Mouse (Mus musculus) stomach, embryonic 15.5 days (tissue): ENCODE measurements around the gene Crabp2. TPM values are rescaled to one million over a fixed set of nuclear protein-coding genes. Genes with fewer than 3 reads are reported as not detected.

Source experiments
- ATAC-seq: fragments of 200-750 bp; cut with Nextera tagmentation; 2 replicates; pipeline ENCODE4 v1.8.0; 2017; ENCODE audit warnings: low read depth, moderate number of reproducible peaks, moderate TSS enrichment; ENCODE audit not compliant: insufficient read depth, low FRiP score
- H3K27ac ChIP-seq: fragments of 300-500 bp; sonication (generic); 2 replicates; pipeline ENCODE4 v1.5.1; 2015; ENCODE audit warnings: mild to moderate bottlenecking, inconsistent platforms
- H3K27me3 ChIP-seq: fragments of 300-500 bp; sonication (generic); replicated peaks from 2 replicates; pipeline ENCODE4 v1.6.1; 2015; ENCODE audit warnings: inconsistent platforms
- H3K36me3 ChIP-seq: fragments of 300-500 bp; sonication (generic); 2 replicates; pipeline ENCODE4 v1.6.1; 2015; ENCODE audit warnings: inconsistent platforms
- H3K4me1 ChIP-seq: fragments of 300-500 bp; sonication (generic); 2 replicates; pipeline ENCODE4 v1.6.1; 2015; ENCODE audit warnings: inconsistent platforms
- H3K4me2 ChIP-seq: fragments of 300-500 bp; sonication (generic); 2 replicates; pipeline ENCODE4 v1.6.1; 2015; ENCODE audit warnings: mild to moderate bottlenecking, inconsistent platforms
- H3K4me3 ChIP-seq: fragments of 300-500 bp; sonication (generic); replicated peaks from 2 replicates; pipeline ENCODE4 v1.5.1; 2015; ENCODE audit warnings: inconsistent platforms
- H3K9ac ChIP-seq: fragments of 300-500 bp; sonication (generic); 2 replicates; pipeline ENCODE4 v1.6.1; 2015; ENCODE audit warnings: inconsistent platforms
- H3K9me3 ChIP-seq: fragments of 300-500 bp; sonication (generic); 2 replicates; pipeline ENCODE4 v1.6.1; 2016; ENCODE audit warnings: inconsistent platforms
- WGBS: fragments of 180-500 bp; shearing (Covaris S2); methylation state at CpG from one replicate; pipeline ENCODE4 v1.1.7; 2015; 5-methylcytosine and 5-hydroxymethylcytosine counted together
- polyA plus RNA-seq: library from polyadenylated mRNA; unstranded; fragments of >200 nt; fragmentation: Nextera tagmentation; extraction: Ambion mirVana; gene quantifications from 2 replicates; pipeline ENCODE4 v1.2.1, GENCODE M21; 2015

The Crabp2 gene
- polyA plus RNA-seq, 1 experiment from 2014 or later: 20.0 TPM

DNA sequence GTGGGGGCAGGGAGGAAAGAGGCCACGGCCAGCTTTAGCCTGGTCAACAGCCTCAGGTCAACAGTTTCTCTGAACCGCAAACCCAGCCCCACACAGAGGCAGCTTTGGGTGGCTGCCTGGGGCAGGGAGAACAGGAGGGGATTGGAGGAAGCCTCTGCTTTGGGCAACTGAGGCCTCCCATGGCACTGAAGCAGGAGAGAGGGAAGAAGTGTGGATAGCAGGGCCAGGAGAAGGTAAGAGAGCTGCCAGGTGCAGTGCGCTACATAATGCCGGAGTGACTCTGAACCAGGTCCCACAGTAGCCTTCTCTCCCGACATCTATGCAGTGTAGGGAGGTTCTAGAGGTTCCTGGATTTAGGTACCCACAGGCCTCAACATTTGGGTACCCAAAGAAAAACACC is 32.3 kb downstream of the Crabp2 start:
- Histone ChIP-seq H3K4me2 (no peak overlapping the region), H3K4me3 (no peak overlapping the region), H3K9ac (no peak overlapping the region), H3K4me1 (peaks cover 40% of the 10 kb centered on the region), H3K27me3 (no peaks in the 10 kb centered on the region), H3K9me3 (no peaks in the 10 kb centered on the region), H3K27ac (no peak overlapping the region), H3K36me3 (no peaks in the 10 kb centered on the region)
- ATAC-seq: no peak
- 63% methylated on average over 5 of the region's 5 CpGs for WGBS

DNA sequence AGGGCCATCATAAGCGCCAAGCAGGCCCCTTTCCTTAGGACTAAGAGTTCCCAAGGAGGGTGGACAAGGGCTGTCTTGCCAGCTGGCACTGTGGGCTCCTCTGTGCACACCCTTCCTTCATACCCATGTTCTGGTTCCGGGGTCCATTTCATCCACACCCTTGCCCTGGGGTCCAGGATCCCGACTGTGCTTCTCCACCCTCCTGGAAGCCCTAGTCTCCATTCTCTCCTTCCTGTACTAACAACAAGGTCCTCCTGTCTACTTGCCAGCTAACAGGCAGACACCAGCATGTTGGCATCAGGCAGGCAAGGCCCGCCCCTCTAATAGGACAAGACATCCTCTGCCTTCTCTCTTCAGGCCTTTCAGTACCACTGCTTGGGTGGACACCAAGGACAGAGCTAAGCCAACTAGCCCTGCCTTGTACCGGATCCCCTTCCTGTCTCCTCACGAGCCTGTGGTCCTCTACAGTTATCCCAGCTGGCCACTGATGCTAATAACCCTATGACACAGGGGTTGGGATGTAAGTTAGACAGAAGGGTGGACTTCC is 32.8 kb downstream of the Crabp2 start:
- Histone ChIP-seq H3K9me3 (no peaks in the 10 kb centered on the region), H3K27ac (peak overlapping the region; percentile 95; the same call in 1 of the 2 replicates), H3K4me2 (no peak overlapping the region), H3K9ac (no peak overlapping the region), H3K4me1 (peaks cover 46% of the 10 kb centered on the region), H3K36me3 (no peaks in the 10 kb centered on the region), H3K4me3 (no peak overlapping the region), H3K27me3 (no peaks in the 10 kb centered on the region)
- WGBS: 83% methylated on average over 6 of the region's 6 CpGs
- ATAC-seq: no peak

DNA sequence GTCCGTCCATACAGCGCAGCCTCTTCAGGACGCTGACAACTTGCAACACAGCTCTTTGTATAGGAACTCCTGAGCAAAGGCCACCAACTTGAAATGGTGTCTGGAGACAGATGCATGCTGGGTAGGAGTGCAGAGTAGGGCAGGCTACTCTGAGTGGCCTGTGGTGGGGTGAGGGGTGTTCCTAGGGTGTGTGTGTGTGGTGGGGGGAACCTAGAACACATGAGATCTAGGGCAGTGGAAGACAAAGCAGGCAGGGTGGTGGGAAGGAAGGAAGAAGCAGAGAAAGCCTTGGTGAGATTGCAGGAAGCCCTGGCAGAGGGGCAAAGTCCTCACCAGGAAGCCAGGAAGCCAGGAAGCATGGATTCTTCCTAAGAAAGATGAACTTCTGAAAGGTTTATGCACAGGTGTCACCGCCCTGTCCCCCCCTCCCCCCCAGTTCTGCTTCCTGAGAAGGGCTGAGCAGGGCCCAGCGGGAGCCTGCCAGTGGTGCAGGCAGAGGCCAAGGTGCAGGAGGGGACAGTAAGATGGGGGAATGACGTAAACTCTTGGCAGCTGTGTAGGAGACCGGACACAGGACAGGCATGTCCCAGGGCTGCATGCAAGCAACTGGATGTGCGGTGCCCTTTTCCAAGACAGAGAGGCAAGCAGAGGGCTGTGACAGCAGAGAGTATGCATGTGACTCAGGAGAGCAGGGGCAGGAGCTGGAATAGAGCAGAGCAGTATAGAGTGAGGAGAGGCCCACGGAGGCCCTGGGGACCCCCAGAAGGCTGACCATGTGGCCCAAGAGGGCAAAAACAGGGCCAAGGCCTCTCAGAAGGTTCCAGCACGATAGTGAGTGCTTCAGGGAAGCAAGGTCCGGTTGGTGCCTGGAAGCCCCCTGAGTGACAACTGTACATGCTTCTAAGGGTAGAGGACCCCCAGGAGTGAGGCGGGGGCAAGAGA is 33.7 kb downstream of the Crabp2 start:
- H3K4me1 ChIP-seq: peaks cover 53% of the 10 kb centered on the region
- no peaks in the 10 kb centered on the region for H3K9me3 ChIP-seq
- no peaks in the 10 kb centered on the region for H3K36me3 ChIP-seq
- H3K4me3 ChIP-seq: peak overlapping the region; percentile 8; the same call in 1 of the 2 replicates
- H3K9ac ChIP-seq: peak overlapping the region; percentile 16; the same call in 1 of the 2 replicates
- peak overlapping the region; percentile 95 for H3K27ac ChIP-seq
- ATAC-seq: peak; percentile 28
- WGBS: 31% methylated on average over 12 of the region's 12 CpGs
- no peaks in the 10 kb centered on the region for H3K27me3 ChIP-seq
- H3K4me2 ChIP-seq: peak overlapping the region; percentile 44

GRCm38 (mm10) chr3:87982836-87983601 is 34.6 kb downstream of the Crabp2 start:
- Histone ChIP-seq H3K27me3 (no peaks in the 10 kb centered on the region; the same call in 1 of the 2 replicates), H3K4me2 (peak overlapping the region; percentile 44), H3K9ac (no peak overlapping the region), H3K27ac (peak overlapping the region; percentile 95), H3K4me3 (peak overlapping the region; percentile 8), H3K36me3 (no peaks in the 10 kb centered on the region), H3K9me3 (no peaks in the 10 kb centered on the region), H3K4me1 (peaks cover 61% of the 10 kb centered on the region)
- WGBS: 7% methylated on average over 13 of the region's 13 CpGs
- ATAC-seq: peak; percentile 68

- ATAC-seq: no peak
- Histone ChIP-seq H3K9me3 (no peaks in the 10 kb centered on the region), H3K4me2 (peak overlapping the region; percentile 44), H3K4me1 (peaks cover 64% of the 10 kb centered on the region), H3K9ac (no peak overlapping the region), H3K27me3 (peaks cover 6% of the 10 kb centered on the region), H3K36me3 (no peaks in the 10 kb centered on the region), H3K27ac (peak overlapping the region; percentile 95), H3K4me3 (no peak overlapping the region)
- 49% methylated on average over 6 of the region's 6 CpGs for WGBS
Measured at GRCm38 (mm10) chr3:87983627-87984026, 35.2 kb downstream of the Crabp2 start.

- ATAC-seq: no peak
- Histone ChIP-seq H3K36me3 (no peaks in the 10 kb centered on the region), H3K4me1 (peaks cover 64% of the 10 kb centered on the region), H3K4me2 (no peak overlapping the region), H3K4me3 (no peak overlapping the region), H3K9ac (no peak overlapping the region), H3K27ac (peak overlapping the region; percentile 95), H3K9me3 (no peaks in the 10 kb centered on the region), H3K27me3 (peaks cover 11% of the 10 kb centered on the region)
- 30% methylated on average over 3 of the region's 3 CpGs for WGBS
Measured at GRCm38 (mm10) chr3:87984094-87984493, 35.6 kb downstream of the Crabp2 start.

- Histone ChIP-seq H3K9me3 (no peaks in the 10 kb centered on the region), H3K27me3 (peaks cover 26% of the 10 kb centered on the region), H3K4me2 (no peak overlapping the region), H3K4me3 (no peak overlapping the region), H3K27ac (peak overlapping the region; percentile 57), H3K36me3 (no peaks in the 10 kb centered on the region), H3K4me1 (peaks cover 64% of the 10 kb centered on the region), H3K9ac (no peak overlapping the region)
- ATAC-seq: no peak
- 33% methylated on average over 12 of the region's 12 CpGs for WGBS
Measured at GRCm38 (mm10) chr3:87985505-87986320, 37.2 kb downstream of the Crabp2 start.

DNA sequence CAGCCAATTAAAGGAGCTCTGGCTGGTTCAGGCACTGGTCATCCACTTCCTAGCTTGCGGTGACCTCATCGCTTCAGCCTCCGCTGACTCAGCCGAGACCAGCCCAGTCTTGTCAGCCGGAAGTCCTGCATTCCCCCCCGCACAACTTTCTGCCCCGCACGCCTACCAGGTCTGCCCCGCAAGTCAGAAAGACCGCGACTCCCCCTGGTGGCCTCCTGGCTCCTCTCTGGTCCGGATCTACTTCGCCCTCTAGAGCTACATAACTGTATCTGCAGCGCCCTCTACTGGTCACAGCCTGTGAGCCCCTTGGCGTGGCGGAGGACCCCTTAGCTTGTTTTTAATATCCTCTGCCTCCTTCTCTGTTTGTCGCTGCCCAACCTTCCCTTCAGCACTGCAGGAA is 38.4 kb downstream of the Crabp2 start:
- Histone ChIP-seq H3K27ac (peak overlapping the region; percentile 35; the same call in 1 of the 2 replicates), H3K27me3 (peaks cover 37% of the 10 kb centered on the region), H3K36me3 (no peaks in the 10 kb centered on the region), H3K4me2 (peak overlapping the region; percentile 83), H3K9me3 (no peaks in the 10 kb centered on the region), H3K4me3 (peak overlapping the region; percentile 40), H3K4me1 (peaks cover 57% of the 10 kb centered on the region), H3K9ac (no peak overlapping the region)
- WGBS: 0% methylated on average over 17 of the region's 17 CpGs
- peak; percentile 42 for ATAC-seq

GRCm38 (mm10) chr3:87987633-87988032 is 39.2 kb downstream of the Crabp2 start:
- Histone ChIP-seq H3K9ac (no peak overlapping the region), H3K36me3 (no peaks in the 10 kb centered on the region), H3K4me3 (peak overlapping the region; percentile 40), H3K4me2 (peak overlapping the region; percentile 83), H3K9me3 (no peaks in the 10 kb centered on the region), H3K27me3 (peaks cover 45% of the 10 kb centered on the region), H3K4me1 (peaks cover 50% of the 10 kb centered on the region), H3K27ac (no peak overlapping the region)
- 2% methylated on average over 15 of the region's 15 CpGs for WGBS
- peak; percentile 16; the same call in 1 of the 2 replicates for ATAC-seq

DNA sequence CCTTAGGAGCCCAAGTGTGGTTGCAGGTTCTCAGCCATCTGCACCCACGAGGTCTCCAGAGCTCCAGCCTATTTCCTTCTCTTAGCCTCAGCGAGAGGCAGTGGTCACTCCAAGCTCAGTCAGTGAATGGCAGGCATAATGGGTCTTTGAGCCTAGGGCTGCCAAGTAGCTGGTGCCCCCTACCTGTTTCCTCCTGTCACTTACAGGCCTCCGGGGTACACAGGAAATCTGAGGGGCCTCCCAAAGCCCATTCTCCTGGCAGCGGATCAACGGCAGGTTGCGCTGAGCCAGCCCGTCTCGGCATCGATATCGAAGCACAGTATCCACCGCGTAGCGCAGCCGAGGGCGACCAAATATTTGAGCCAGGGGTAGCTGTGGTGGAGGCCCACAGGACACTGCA is 39.6 kb downstream of the Crabp2 start:
- Histone ChIP-seq H3K4me3 (peak overlapping the region; percentile 40), H3K4me1 (peaks cover 45% of the 10 kb centered on the region), H3K36me3 (no peaks in the 10 kb centered on the region), H3K27ac (no peak overlapping the region), H3K9ac (no peak overlapping the region), H3K9me3 (no peaks in the 10 kb centered on the region), H3K4me2 (peak overlapping the region; percentile 83), H3K27me3 (peaks cover 49% of the 10 kb centered on the region)
- WGBS: 7% methylated on average over 15 of the region's 15 CpGs
- ATAC-seq: no peak

GRCm38 (mm10) chr3:87989935-87990334 is 41.5 kb downstream of the Crabp2 start:
- Histone ChIP-seq H3K4me1 (peaks cover 32% of the 10 kb centered on the region), H3K27me3 (peaks cover 64% of the 10 kb centered on the region), H3K36me3 (no peaks in the 10 kb centered on the region), H3K27ac (no peak overlapping the region), H3K4me3 (no peak overlapping the region), H3K9me3 (no peaks in the 10 kb centered on the region), H3K9ac (no peak overlapping the region), H3K4me2 (no peak overlapping the region)
- no peak for ATAC-seq
- 26% methylated on average over 10 of the region's 10 CpGs for WGBS
